Mouse (Mus musculus) limb, embryonic 10.5 days (tissue): ENCODE measurements around the gene Eya4. TPM values are rescaled to one million over a fixed set of nuclear protein-coding genes. Genes with fewer than 3 reads are reported as not detected.

Source experiments
- DNase-seq: peaks from one replicate; pipeline ENCODE4 v3.0.0-alpha.2; 2017; ENCODE audit warnings: low spot score
- H3K27ac ChIP-seq: fragments of 300-500 bp; sonication (generic); 2 replicates; pipeline ENCODE4 v1.5.1; 2016; ENCODE audit warnings: mild to moderate bottlenecking
- H3K27me3 ChIP-seq: fragments of 300-500 bp; sonication (generic); 2 replicates; pipeline ENCODE4 v1.6.1; 2016; ENCODE audit warnings: low read depth, mild to moderate bottlenecking; ENCODE audit not compliant: poor library complexity, severe bottlenecking
- H3K36me3 ChIP-seq: fragments of 300-500 bp; sonication (generic); 2 replicates; pipeline ENCODE4 v1.6.1; 2016; ENCODE audit warnings: mild to moderate bottlenecking, moderate library complexity
- H3K4me1 ChIP-seq: fragments of 300-500 bp; sonication (generic); 2 replicates; pipeline ENCODE4 v1.6.1; 2016
- H3K4me3 ChIP-seq: fragments of 300-500 bp; sonication (generic); 2 replicates; pipeline ENCODE4 v1.5.1; 2016; ENCODE audit warnings: mild to moderate bottlenecking, moderate library complexity
- H3K9me3 ChIP-seq: fragments of 300-500 bp; sonication (generic); replicated peaks from 2 replicates; pipeline ENCODE4 v1.6.1; 2016; ENCODE audit warnings: mild to moderate bottlenecking
- WGBS: fragments of 180-500 bp; shearing (Covaris S2); methylation state at CpG from one replicate; pipeline ENCODE4 v1.1.7; 2016; 5-methylcytosine and 5-hydroxymethylcytosine counted together
- polyA plus RNA-seq: library from polyadenylated mRNA; unstranded; fragments of >200 nt; fragmentation: Nextera tagmentation; extraction: Ambion mirVana; gene quantifications from 2 replicates; pipeline ENCODE4 v1.2.1, GENCODE M21; 2016

Eya4 gene
- polyA plus RNA-seq, 1 experiment from 2014 or later, result 8.5 TPM

DNA sequence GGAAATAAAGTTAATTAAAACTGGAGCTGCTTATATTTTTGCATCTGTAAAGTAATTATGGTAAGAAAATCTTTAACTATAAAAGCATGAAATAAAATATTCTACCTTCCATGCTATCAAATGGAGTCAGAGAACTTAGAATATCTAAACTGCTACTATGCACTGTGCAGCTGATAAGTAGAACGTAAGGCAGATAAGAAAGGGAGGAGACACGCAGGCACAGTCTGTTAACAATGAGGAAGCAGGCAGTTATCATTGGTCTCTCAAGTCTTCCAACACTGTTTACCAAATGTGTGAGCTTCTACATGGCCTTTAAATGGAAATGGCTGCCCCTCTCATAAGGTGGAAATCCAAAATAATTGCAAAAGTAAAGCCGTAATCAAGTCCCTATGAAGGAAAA, 55.0 kb downstream of the Eya4 start:
- H3K9me3 ChIP-seq, result no peaks in the 10 kb centered on the region
- H3K4me3 ChIP-seq, result no peak overlapping the region
- no peak for DNase-seq
- no peaks in the 10 kb centered on the region for H3K36me3 ChIP-seq
- H3K4me1 ChIP-seq, result no peaks in the 10 kb centered on the region
- WGBS, result 91% methylated on average over 3 of the region's 3 CpGs
- H3K27me3 ChIP-seq, result no peaks in the 10 kb centered on the region
- H3K27ac ChIP-seq, result no peak overlapping the region

GRCm38 (mm10) chr10:23292495-23292894, 58.1 kb downstream of the Eya4 start:
- H3K36me3 ChIP-seq, result no peaks in the 10 kb centered on the region
- no peaks in the 10 kb centered on the region for H3K4me1 ChIP-seq
- no peak for DNase-seq
- no peaks in the 10 kb centered on the region for H3K27me3 ChIP-seq
- H3K9me3 ChIP-seq, result no peaks in the 10 kb centered on the region
- WGBS, result 82% methylated on average over 7 of the region's 7 CpGs
- H3K4me3 ChIP-seq, result no peak overlapping the region
- H3K27ac ChIP-seq, result no peak overlapping the region

DNA sequence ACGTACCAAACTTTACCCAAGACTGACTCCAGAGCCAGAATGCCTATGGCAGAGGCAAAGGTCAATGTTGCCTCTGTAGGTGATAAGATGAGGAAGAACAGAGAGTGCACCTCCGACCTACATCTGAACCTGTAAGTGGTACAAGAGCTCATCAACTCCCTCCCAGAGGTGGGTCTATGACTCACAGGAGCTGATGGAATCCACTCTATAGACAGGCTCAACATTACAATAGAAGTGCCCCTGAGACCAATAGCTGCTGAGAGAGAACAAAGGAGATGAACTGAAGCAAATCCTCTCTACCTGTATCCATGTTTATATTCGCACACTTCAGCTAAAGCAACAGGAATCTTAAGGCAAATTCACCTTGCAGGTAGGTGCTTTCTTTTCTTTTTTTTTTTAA, 73.2 kb downstream of the Eya4 start:
- Histone ChIP-seq H3K4me1 (no peaks in the 10 kb centered on the region), H3K27ac (no peak overlapping the region), H3K27me3 (no peaks in the 10 kb centered on the region), H3K4me3 (no peak overlapping the region), H3K9me3 (no peaks in the 10 kb centered on the region), H3K36me3 (no peaks in the 10 kb centered on the region)
- no peak for DNase-seq
- WGBS, result 91% methylated on average over 3 of the region's 3 CpGs

DNA sequence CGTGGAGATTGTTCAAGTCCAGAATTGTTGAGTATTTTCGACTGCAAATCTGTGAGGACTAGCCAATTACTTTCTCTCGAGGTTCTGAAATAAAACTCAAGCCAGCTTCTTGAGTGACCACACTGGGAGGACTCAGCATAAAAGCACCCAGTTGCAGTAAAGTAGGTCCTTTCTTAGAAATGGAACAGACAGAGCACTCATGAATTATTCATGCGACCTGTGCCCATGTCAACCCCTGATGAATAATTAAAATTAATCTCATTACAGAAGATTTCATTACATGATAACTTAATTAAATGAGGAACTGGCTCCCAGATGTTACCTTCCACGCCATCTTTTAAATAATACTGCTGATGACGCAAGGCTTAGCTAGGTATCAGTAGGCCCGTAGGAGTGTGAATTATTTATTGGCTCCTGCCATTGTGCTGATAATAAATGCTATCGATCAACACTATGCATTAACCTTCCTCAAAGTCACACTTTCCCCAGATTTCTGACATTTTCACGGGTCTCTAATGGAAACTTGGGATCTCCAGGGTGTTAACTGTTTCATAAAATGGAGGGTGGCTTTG, 79.5 kb downstream of the Eya4 start:
- DNase-seq, result no peak
- H3K27me3 ChIP-seq, result no peaks in the 10 kb centered on the region
- no peaks in the 10 kb centered on the region for H3K36me3 ChIP-seq
- H3K4me1 ChIP-seq, result no peaks in the 10 kb centered on the region
- no peak overlapping the region for H3K27ac ChIP-seq
- WGBS, result 80% methylated on average over 9 of the region's 9 CpGs
- H3K4me3 ChIP-seq, result no peak overlapping the region
- H3K9me3 ChIP-seq, result no peaks in the 10 kb centered on the region

DNA sequence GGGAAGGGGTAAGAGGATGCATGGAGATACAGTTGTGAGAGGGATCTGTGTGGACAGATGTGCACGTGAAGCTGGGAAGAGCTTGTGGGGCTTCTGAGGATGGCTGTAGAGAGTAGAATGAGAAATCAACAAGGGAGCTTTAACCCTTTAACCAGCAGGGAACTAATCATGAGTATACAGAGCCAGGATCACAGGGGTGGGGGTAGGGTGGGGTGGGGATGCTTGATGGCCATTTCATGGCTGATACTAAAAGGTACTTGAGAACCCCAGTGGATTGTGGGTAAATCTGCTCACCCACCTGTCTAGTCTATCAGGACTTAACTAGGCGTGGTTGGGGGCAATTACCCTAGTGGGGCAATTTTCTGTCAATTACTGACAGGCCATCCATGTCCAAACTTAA, 80.1 kb downstream of the Eya4 start:
- 92% methylated on average over 2 of the region's 2 CpGs for WGBS
- Histone ChIP-seq H3K36me3 (no peaks in the 10 kb centered on the region), H3K27ac (no peak overlapping the region), H3K9me3 (no peaks in the 10 kb centered on the region), H3K4me3 (no peak overlapping the region), H3K27me3 (no peaks in the 10 kb centered on the region), H3K4me1 (no peaks in the 10 kb centered on the region)
- no peak for DNase-seq

DNA sequence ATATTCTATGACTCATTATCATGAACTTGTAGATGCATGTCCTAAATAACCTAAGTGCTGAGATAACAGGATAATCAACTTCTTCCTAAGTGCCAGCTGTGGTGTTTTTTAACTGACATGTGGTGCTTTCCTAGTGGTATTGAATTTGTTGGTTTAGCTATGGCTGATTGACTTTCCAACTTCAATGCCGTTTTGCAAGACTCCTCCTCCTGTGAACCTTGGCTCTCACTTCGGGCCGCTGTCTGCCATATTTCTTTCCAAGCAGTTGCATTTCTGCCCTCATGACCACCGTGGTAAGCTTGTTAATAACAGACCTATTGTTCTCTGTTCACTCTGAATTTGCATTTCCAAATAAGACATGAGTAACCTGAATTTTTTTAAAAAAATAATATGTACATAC, 98.4 kb downstream of the Eya4 start:
- no peak overlapping the region for H3K27ac ChIP-seq
- no peaks in the 10 kb centered on the region for H3K9me3 ChIP-seq
- no peaks in the 10 kb centered on the region for H3K27me3 ChIP-seq
- no peaks in the 10 kb centered on the region for H3K4me1 ChIP-seq
- WGBS, result 83% methylated on average over 4 of the region's 4 CpGs
- H3K4me3 ChIP-seq, result no peak overlapping the region
- DNase-seq, result no peak
- H3K36me3 ChIP-seq, result no peaks in the 10 kb centered on the region

GRCm38 (mm10) chr10:23246485-23246884, 104.1 kb downstream of the Eya4 start:
- no peaks in the 10 kb centered on the region for H3K27me3 ChIP-seq
- no peak overlapping the region for H3K4me3 ChIP-seq
- no peaks in the 10 kb centered on the region for H3K4me1 ChIP-seq
- no peak for DNase-seq
- H3K9me3 ChIP-seq, result no peaks in the 10 kb centered on the region
- H3K27ac ChIP-seq, result no peak overlapping the region
- no peaks in the 10 kb centered on the region for H3K36me3 ChIP-seq
- WGBS, result 91% methylated on average over 3 of the region's 3 CpGs

DNA sequence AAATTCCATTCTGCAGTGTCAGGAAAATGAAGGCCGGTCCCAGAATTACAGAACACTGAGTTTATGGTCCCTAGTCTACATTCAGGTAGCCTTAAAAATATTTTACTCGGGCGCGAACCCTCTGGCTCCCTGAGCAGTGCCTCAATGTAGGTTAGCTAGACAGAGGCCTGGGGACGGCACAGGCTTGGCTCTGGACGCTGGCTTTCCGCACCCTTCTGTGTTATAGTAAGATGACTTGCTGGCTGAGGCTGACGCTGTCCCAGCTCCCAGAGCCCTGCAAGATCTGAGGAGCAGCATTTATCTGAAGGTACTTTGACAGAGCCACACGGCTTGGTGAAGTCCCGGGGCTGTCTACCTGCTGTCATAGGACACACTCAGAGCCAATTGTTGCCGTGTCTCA, 113.7 kb downstream of the Eya4 start:
- Histone ChIP-seq H3K4me3 (no peak overlapping the region), H3K4me1 (peaks cover 9% of the 10 kb centered on the region; the same call in 1 of the 2 replicates), H3K27me3 (no peaks in the 10 kb centered on the region), H3K27ac (no peak overlapping the region), H3K36me3 (no peaks in the 10 kb centered on the region), H3K9me3 (no peaks in the 10 kb centered on the region)
- DNase-seq, result no peak
- WGBS, result 78% methylated on average over 11 of the region's 11 CpGs

- DNase-seq, result no peak
- Histone ChIP-seq H3K27me3 (no peaks in the 10 kb centered on the region), H3K9me3 (no peaks in the 10 kb centered on the region), H3K4me3 (no peak overlapping the region), H3K27ac (no peak overlapping the region), H3K4me1 (peaks cover 9% of the 10 kb centered on the region; the same call in 1 of the 2 replicates), H3K36me3 (no peaks in the 10 kb centered on the region)
- 95% methylated on average over 4 of the region's 4 CpGs for WGBS
Measured at GRCm38 (mm10) chr10:23235405-23235804, 115.2 kb downstream of the Eya4 start.

- no peak overlapping the region for H3K4me3 ChIP-seq
- H3K4me1 ChIP-seq, result peaks cover 9% of the 10 kb centered on the region; the same call in 1 of the 2 replicates
- H3K36me3 ChIP-seq, result no peaks in the 10 kb centered on the region
- H3K9me3 ChIP-seq, result no peaks in the 10 kb centered on the region
- H3K27ac ChIP-seq, result no peak overlapping the region
- 78% methylated on average over 6 of the region's 6 CpGs for WGBS
- no peaks in the 10 kb centered on the region for H3K27me3 ChIP-seq
- no peak for DNase-seq
Measured at GRCm38 (mm10) chr10:23233425-23233824, 117.2 kb downstream of the Eya4 start.

GRCm38 (mm10) chr10:23230863-23231262, 119.7 kb downstream of the Eya4 start:
- Histone ChIP-seq H3K27ac (no peak overlapping the region), H3K9me3 (no peaks in the 10 kb centered on the region), H3K36me3 (no peaks in the 10 kb centered on the region), H3K27me3 (no peaks in the 10 kb centered on the region), H3K4me3 (no peak overlapping the region), H3K4me1 (0 out of 2 replicates have a peak, but pooled peaks cover 3% of the 10 kb centered on the region)
- DNase-seq, result no peak
- WGBS, result 89% methylated on average over 5 of the region's 5 CpGs

DNA sequence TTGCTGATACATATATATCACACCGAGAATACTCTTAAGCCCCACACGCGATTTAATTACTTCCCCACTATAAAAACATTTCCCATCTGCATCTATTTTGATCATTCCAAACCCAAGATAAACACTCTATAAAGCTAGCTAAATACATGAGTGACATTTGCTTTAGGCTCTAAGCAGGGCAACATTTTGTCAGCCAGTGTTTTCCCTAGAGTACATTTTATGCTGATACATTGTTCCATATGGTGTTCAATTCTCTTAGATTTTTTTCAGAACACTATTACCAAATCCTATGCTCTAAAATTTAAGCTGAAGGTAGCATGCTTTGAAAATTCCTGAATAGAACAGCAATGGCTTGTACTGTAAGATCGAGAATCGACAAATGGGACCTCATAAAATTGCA, 127.2 kb downstream of the Eya4 start:
- H3K4me1 ChIP-seq, result no peaks in the 10 kb centered on the region
- no peak overlapping the region for H3K27ac ChIP-seq
- no peaks in the 10 kb centered on the region for H3K27me3 ChIP-seq
- DNase-seq, result no peak
- 95% methylated on average over 5 of the region's 5 CpGs for WGBS
- H3K4me3 ChIP-seq, result no peak overlapping the region
- no peaks in the 10 kb centered on the region for H3K36me3 ChIP-seq
- H3K9me3 ChIP-seq, result no peaks in the 10 kb centered on the region

DNA sequence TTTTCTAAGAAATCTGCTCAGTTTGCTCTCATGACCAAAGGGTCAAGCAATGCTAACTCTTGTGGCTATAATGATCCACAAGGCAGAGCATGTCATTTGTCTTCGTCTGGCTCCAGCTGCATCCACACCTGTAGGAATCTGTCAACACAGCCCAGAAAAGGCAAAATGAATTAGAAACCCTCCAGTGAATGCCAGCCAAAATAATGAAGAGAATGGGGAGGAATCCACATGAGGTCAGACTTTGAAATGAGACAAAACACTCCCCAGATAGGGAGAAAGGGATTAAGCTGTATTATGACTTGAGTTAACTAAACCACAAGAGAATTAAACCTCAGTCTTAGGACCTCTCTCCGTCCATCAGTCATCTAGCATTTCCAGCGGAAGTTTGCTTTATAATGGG, 130.2 kb downstream of the Eya4 start:
- no peak for DNase-seq
- Histone ChIP-seq H3K27me3 (no peaks in the 10 kb centered on the region), H3K9me3 (no peaks in the 10 kb centered on the region), H3K27ac (no peak overlapping the region), H3K4me1 (peaks cover 12% of the 10 kb centered on the region), H3K36me3 (no peaks in the 10 kb centered on the region), H3K4me3 (no peak overlapping the region)
- WGBS, result 71% methylated on average over 3 of the region's 3 CpGs

DNA sequence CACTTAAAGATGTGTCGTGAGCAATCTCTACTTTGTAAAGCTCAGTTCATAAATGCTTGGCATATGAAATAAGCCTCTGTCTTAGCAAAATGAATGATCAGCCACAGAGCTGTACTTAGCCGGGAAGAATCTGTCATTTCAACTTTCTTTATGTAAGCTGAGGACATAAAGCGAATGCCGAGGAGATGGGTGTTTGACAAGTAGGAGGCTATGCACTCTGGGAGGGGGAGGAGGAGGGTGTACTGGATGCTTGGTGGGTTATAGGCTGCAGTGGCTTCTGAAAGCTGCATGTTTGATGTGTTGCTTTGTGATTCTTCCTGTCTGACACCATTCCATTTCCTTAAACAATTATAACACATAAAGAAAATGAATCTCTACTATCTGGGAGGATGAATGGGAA, 133.8 kb downstream of the Eya4 start:
- Histone ChIP-seq H3K9me3 (no peaks in the 10 kb centered on the region), H3K4me1 (peaks cover 12% of the 10 kb centered on the region), H3K27ac (no peak overlapping the region), H3K4me3 (no peak overlapping the region), H3K27me3 (no peaks in the 10 kb centered on the region), H3K36me3 (no peaks in the 10 kb centered on the region)
- 55% methylated on average over 4 of the region's 4 CpGs for WGBS
- no peak for DNase-seq
